Mouse (Mus musculus): ENCODE data around the gene Akap13. TPM values are rescaled to one million over a fixed set of nuclear protein-coding genes. Genes with fewer than 3 reads are reported as not detected.
A peak's percentile ranks its signal among the peaks of the same experiment; 100 is the strongest.

Akap13 gene
- polyA plus RNA-seq, 1 experiment from 2014 or later = 24.9 TPM

- Histone ChIP-seq H3K9me3 (no peaks in the 10 kb centered on the region), H3K36me3 (replicated peaks) (no peaks in the 10 kb centered on the region), H3K4me3 (no peak overlapping the region), H3K27me3 (ENCODE audit: poor library complexity, severe bottlenecking) (no peaks in the 10 kb centered on the region), H3K27ac (peak overlapping the region; percentile 27; the same call in 1 of the 2 replicates), H3K4me1 (peaks cover 55% of the 10 kb centered on the region)
- 23% methylated on average over 7 of the region's 7 CpGs for WGBS
- peak; percentile 16 for DNase-seq (ENCODE audit: extremely low spot score, low spot score)
These were observed 15.1 kb downstream of the Akap13 start for GRCm38 (mm10) chr7:75470318-75470925.

- Histone ChIP-seq H3K27me3 (ENCODE audit: poor library complexity, severe bottlenecking) (no peaks in the 10 kb centered on the region), H3K27ac (no peak overlapping the region), H3K36me3 (replicated peaks) (no peaks in the 10 kb centered on the region), H3K4me3 (no peak overlapping the region), H3K9me3 (no peaks in the 10 kb centered on the region), H3K4me1 (peaks cover 47% of the 10 kb centered on the region)
- DNase-seq (ENCODE audit: extremely low spot score, low spot score) = no peak
- 82% methylated on average over 7 of the region's 7 CpGs for WGBS
These were observed 17.2 kb downstream of the Akap13 start for GRCm38 (mm10) chr7:75472316-75473195.

- no peaks in the 10 kb centered on the region for H3K9me3 ChIP-seq
- no peaks in the 10 kb centered on the region for H3K36me3 ChIP-seq (replicated peaks)
- DNase-seq (ENCODE audit: extremely low spot score, low spot score) = no peak
- WGBS = 91% methylated on average over 1 of the region's 1 CpGs
- H3K27ac ChIP-seq = no peak overlapping the region
- no peak overlapping the region for H3K4me3 ChIP-seq
- H3K4me1 ChIP-seq = peaks cover 41% of the 10 kb centered on the region
- H3K27me3 ChIP-seq (ENCODE audit: poor library complexity, severe bottlenecking) = no peaks in the 10 kb centered on the region
These were observed 18.0 kb downstream of the Akap13 start for GRCm38 (mm10) chr7:75473294-75473693.

GRCm38 (mm10) chr7:75474064-75474463 lies 18.7 kb downstream of the Akap13 start:
- no peak for DNase-seq (ENCODE audit: extremely low spot score, low spot score)
- H3K27me3 ChIP-seq (ENCODE audit: poor library complexity, severe bottlenecking) = no peaks in the 10 kb centered on the region
- H3K4me3 ChIP-seq = no peak overlapping the region
- peaks cover 41% of the 10 kb centered on the region for H3K4me1 ChIP-seq
- no peaks in the 10 kb centered on the region for H3K36me3 ChIP-seq (replicated peaks)
- H3K9me3 ChIP-seq = no peaks in the 10 kb centered on the region
- H3K27ac ChIP-seq = no peak overlapping the region
- 77% methylated on average over 1 of the region's 1 CpGs for WGBS

GRCm38 (mm10) chr7:75474564-75475150 lies 19.3 kb downstream of the Akap13 start:
- Histone ChIP-seq H3K27me3 (ENCODE audit: poor library complexity, severe bottlenecking) (no peaks in the 10 kb centered on the region), H3K36me3 (replicated peaks) (no peaks in the 10 kb centered on the region), H3K9me3 (no peaks in the 10 kb centered on the region), H3K27ac (no peak overlapping the region), H3K4me3 (no peak overlapping the region), H3K4me1 (peaks cover 41% of the 10 kb centered on the region)
- no peak for DNase-seq (ENCODE audit: extremely low spot score, low spot score)

GRCm38 (mm10) chr7:75478060-75478459 lies 22.7 kb downstream of the Akap13 start:
- Histone ChIP-seq H3K27ac (no peak overlapping the region), H3K4me3 (no peak overlapping the region), H3K27me3 (ENCODE audit: poor library complexity, severe bottlenecking) (no peaks in the 10 kb centered on the region), H3K4me1 (peaks cover 13% of the 10 kb centered on the region), H3K36me3 (replicated peaks) (0 out of 2 replicates have a peak, but pooled peaks cover 3% of the 10 kb centered on the region), H3K9me3 (no peaks in the 10 kb centered on the region)
- no peak for DNase-seq (ENCODE audit: extremely low spot score, low spot score)
- 86% methylated on average over 2 of the region's 2 CpGs for WGBS

- no peak overlapping the region for H3K4me3 ChIP-seq
- H3K4me1 ChIP-seq = peaks cover 3% of the 10 kb centered on the region; the same call in 1 of the 2 replicates
- no peak for DNase-seq (ENCODE audit: extremely low spot score, low spot score)
- no peaks in the 10 kb centered on the region for H3K9me3 ChIP-seq
- H3K27ac ChIP-seq = no peak overlapping the region
- 89% methylated on average over 6 of the region's 6 CpGs for WGBS
- no peaks in the 10 kb centered on the region for H3K27me3 ChIP-seq (ENCODE audit: poor library complexity, severe bottlenecking)
- H3K36me3 ChIP-seq (replicated peaks) = 0 out of 2 replicates have a peak, but pooled peaks cover 3% of the 10 kb centered on the region
These were observed 25.5 kb downstream of the Akap13 start for GRCm38 (mm10) chr7:75480721-75481426.

GRCm38 (mm10) chr7:75486031-75486430 lies 30.7 kb downstream of the Akap13 start:
- Histone ChIP-seq H3K27ac (no peak overlapping the region), H3K4me3 (no peak overlapping the region), H3K9me3 (no peaks in the 10 kb centered on the region), H3K4me1 (peaks cover 3% of the 10 kb centered on the region; the same call in 1 of the 2 replicates), H3K36me3 (replicated peaks) (no peaks in the 10 kb centered on the region), H3K27me3 (ENCODE audit: poor library complexity, severe bottlenecking) (no peaks in the 10 kb centered on the region)
- WGBS = 88% methylated on average over 2 of the region's 2 CpGs
- no peak for DNase-seq (ENCODE audit: extremely low spot score, low spot score)

- DNase-seq (ENCODE audit: extremely low spot score, low spot score) = no peak
- H3K9me3 ChIP-seq = no peaks in the 10 kb centered on the region
- 90% methylated on average over 3 of the region's 3 CpGs for WGBS
- no peaks in the 10 kb centered on the region for H3K36me3 ChIP-seq (replicated peaks)
- 0 out of 2 replicates have a peak, but pooled peaks cover 6% of the 10 kb centered on the region for H3K4me1 ChIP-seq
- H3K27me3 ChIP-seq (ENCODE audit: poor library complexity, severe bottlenecking) = no peaks in the 10 kb centered on the region
- no peak overlapping the region for H3K27ac ChIP-seq
- no peak overlapping the region for H3K4me3 ChIP-seq
These were observed 40.7 kb downstream of the Akap13 start for GRCm38 (mm10) chr7:75495941-75496441.

- Histone ChIP-seq H3K4me3 (no peak overlapping the region), H3K27ac (no peak overlapping the region), H3K36me3 (replicated peaks) (no peaks in the 10 kb centered on the region), H3K9me3 (no peaks in the 10 kb centered on the region), H3K27me3 (ENCODE audit: poor library complexity, severe bottlenecking) (no peaks in the 10 kb centered on the region), H3K4me1 (0 out of 2 replicates have a peak, but pooled peaks cover 6% of the 10 kb centered on the region)
- no peak for DNase-seq (ENCODE audit: extremely low spot score, low spot score)
- 76% methylated on average over 5 of the region's 5 CpGs for WGBS
These were observed 43.3 kb downstream of the Akap13 start for GRCm38 (mm10) chr7:75498627-75499026.

- no peaks in the 10 kb centered on the region for H3K9me3 ChIP-seq
- H3K27ac ChIP-seq = no peak overlapping the region
- no peaks in the 10 kb centered on the region for H3K36me3 ChIP-seq (replicated peaks)
- 0 out of 2 replicates have a peak, but pooled peaks cover 6% of the 10 kb centered on the region for H3K4me1 ChIP-seq
- 87% methylated on average over 7 of the region's 7 CpGs for whole genome bisulfite sequencing
- H3K4me3 ChIP-seq = no peak overlapping the region
- no peak for DNase-seq (ENCODE audit: extremely low spot score, low spot score)
- H3K27me3 ChIP-seq (ENCODE audit: poor library complexity, severe bottlenecking) = no peaks in the 10 kb centered on the region
These were observed 43.9 kb downstream of the Akap13 start for GRCm38 (mm10) chr7:75499271-75499670.

- DNase-seq (ENCODE audit: extremely low spot score, low spot score) = no peak
- no peak overlapping the region for H3K27ac ChIP-seq
- 93% methylated on average over 4 of the region's 4 CpGs for WGBS
- H3K4me1 ChIP-seq = 0 out of 2 replicates have a peak, but pooled peaks cover 6% of the 10 kb centered on the region
- H3K27me3 ChIP-seq (ENCODE audit: poor library complexity, severe bottlenecking) = no peaks in the 10 kb centered on the region
- H3K36me3 ChIP-seq (replicated peaks) = no peaks in the 10 kb centered on the region
- no peak overlapping the region for H3K4me3 ChIP-seq
- no peaks in the 10 kb centered on the region for H3K9me3 ChIP-seq
These were observed 44.8 kb downstream of the Akap13 start for GRCm38 (mm10) chr7:75500164-75500563.
